Mouse (Mus musculus) hindbrain, postnatal 0 days (tissue): ENCODE data around the gene Stk17b. TPM values are rescaled to one million over a fixed set of nuclear protein-coding genes. Genes with fewer than 3 reads are reported as not detected.
A peak's percentile ranks its signal among the peaks of the same experiment; 100 is the strongest.
"Not testable (repeated sequence)": the region's sequence is repeated elsewhere in the genome, so short reads cannot be mapped to it uniquely, and the experiment has no call there.

Source experiments
- ATAC-seq: fragments of 200-750 bp; cut with Nextera tagmentation; 2 replicates; pipeline ENCODE4 v1.8.0; 2017; ENCODE audit warnings: mild to moderate bottlenecking, moderate TSS enrichment, moderate library complexity
- DNase-seq: peaks from one replicate; pipeline ENCODE4 v3.0.0-alpha.2; 2015; ENCODE audit warnings: low spot score
- H3K27ac ChIP-seq: fragments of 300-500 bp; sonication (generic); 2 replicates; pipeline ENCODE4 v1.5.1; 2014; ENCODE audit warnings: mild to moderate bottlenecking
- H3K27me3 ChIP-seq: fragments of 300-500 bp; sonication (generic); 2 replicates; pipeline ENCODE4 v1.6.1; 2014; ENCODE audit warnings: low read length, mixed read lengths; ENCODE audit not compliant: insufficient read depth
- H3K36me3 ChIP-seq: fragments of 300-500 bp; sonication (generic); 2 replicates; pipeline ENCODE4 v1.6.1; 2014; ENCODE audit warnings: low read length, mixed read lengths; ENCODE audit not compliant: insufficient read depth
- H3K4me1 ChIP-seq: fragments of 300-500 bp; sonication (generic); 2 replicates; pipeline ENCODE4 v1.6.1; 2014; ENCODE audit warnings: antibody characterized with exemption, low read length, mixed read lengths; ENCODE audit not compliant: insufficient read depth
- H3K4me2 ChIP-seq: fragments of 300-500 bp; sonication (generic); 2 replicates; pipeline ENCODE4 v1.6.1; 2014; ENCODE audit warnings: low read depth, mild to moderate bottlenecking, low read length, moderate library complexity, mixed read lengths
- H3K4me3 ChIP-seq: fragments of 300-500 bp; sonication (generic); 2 replicates; pipeline ENCODE4 v1.5.1; 2014; ENCODE audit warnings: low read length
- H3K9ac ChIP-seq: fragments of 300-500 bp; sonication (generic); replicated peaks from 2 replicates; pipeline ENCODE4 v1.6.1; 2014; ENCODE audit warnings: mild to moderate bottlenecking, low read length, moderate library complexity, mixed read lengths
- H3K9me3 ChIP-seq: fragments of 300-500 bp; sonication (generic); 2 replicates; pipeline ENCODE4 v1.6.1; 2016; ENCODE audit warnings: low read length, mixed read lengths
- CTCF ChIP-seq: IDR thresholded peaks from 2 replicates; pipeline ENCODE4 v1.5.1; 2016; ENCODE audit warnings: antibody characterized with exemption, control low read depth, low read depth
- WGBS: fragments of 180-500 bp; shearing (Covaris S2); extraction: QIAGEN DNeasy Blood & Tissue Kit; methylation state at CpG from one replicate; pipeline ENCODE4 v1.1.7; 2014; 5-methylcytosine and 5-hydroxymethylcytosine counted together
- polyA plus RNA-seq: library from polyadenylated mRNA; unstranded; fragments of >200 nt; fragmentation: Nextera tagmentation; extraction: Ambion mirVana; gene quantifications from 2 replicates; pipeline ENCODE4 v1.2.1, GENCODE M21; 2015
- total RNA-seq: library from RNA; depleted of rRNA; stranded (reverse); fragments of >200 nt; gene quantifications from 2 replicates; pipeline ENCODE4 v1.2.3, GENCODE M21; 2014

Gene Stk17b
- total and polyA plus RNA-seq, 2 experiments from 2014 or later = 5.4 to 5.7 TPM

GRCm38 (mm10) chr1:53736583-53736982, 48.4 kb downstream of the Stk17b start:
- TF ChIP-seq CTCF = no peak
- no peaks in the 10 kb centered on the region for H3K4me1 ChIP-seq
- no peak for DNase-seq
- no peaks in the 10 kb centered on the region for H3K27me3 ChIP-seq
- no peak overlapping the region for H3K27ac ChIP-seq
- no peak overlapping the region for H3K4me3 ChIP-seq
- no peak overlapping the region for H3K9ac ChIP-seq
- no peaks in the 10 kb centered on the region for H3K36me3 ChIP-seq
- H3K4me2 ChIP-seq = no peak overlapping the region
- no peak for ATAC-seq
- H3K9me3 ChIP-seq = no peaks in the 10 kb centered on the region
- WGBS = 94% methylated on average over 3 of the region's 3 CpGs

- Histone ChIP-seq H3K9ac (no peak overlapping the region), H3K4me2 (no peak overlapping the region), H3K4me3 (no peak overlapping the region), H3K36me3 (no peaks in the 10 kb centered on the region), H3K27ac (no peak overlapping the region), H3K27me3 (no peaks in the 10 kb centered on the region), H3K4me1 (no peaks in the 10 kb centered on the region), H3K9me3 (no peaks in the 10 kb centered on the region)
- 80% methylated on average over 5 of the region's 5 CpGs for WGBS
- TF ChIP-seq CTCF = no peak
- ATAC-seq (no peak), DNase-seq (no peak)
Measured at GRCm38 (mm10) chr1:53728489-53729225, 56.4 kb downstream of the Stk17b start.

GRCm38 (mm10) chr1:53726883-53727282, 58.1 kb downstream of the Stk17b start:
- TF ChIP-seq CTCF = no peak
- Histone ChIP-seq H3K27ac (no peak overlapping the region), H3K9me3 (no peaks in the 10 kb centered on the region), H3K27me3 (no peaks in the 10 kb centered on the region), H3K9ac (no peak overlapping the region), H3K36me3 (no peaks in the 10 kb centered on the region), H3K4me2 (no peak overlapping the region), H3K4me3 (no peak overlapping the region), H3K4me1 (no peaks in the 10 kb centered on the region)
- ATAC-seq (no peak), DNase-seq (no peak)
- 93% methylated on average over 2 of the region's 2 CpGs for WGBS

- H3K9ac ChIP-seq = no peak overlapping the region
- H3K27me3 ChIP-seq = no peaks in the 10 kb centered on the region
- H3K36me3 ChIP-seq = no peaks in the 10 kb centered on the region
- TF ChIP-seq CTCF = no peak
- no peaks in the 10 kb centered on the region for H3K4me1 ChIP-seq
- H3K4me3 ChIP-seq = no peak overlapping the region
- H3K4me2 ChIP-seq = no peak overlapping the region
- no peaks in the 10 kb centered on the region for H3K9me3 ChIP-seq
- ATAC-seq (no peak), DNase-seq (no peak)
- H3K27ac ChIP-seq = no peak overlapping the region
Measured at GRCm38 (mm10) chr1:53721353-53721752, 63.7 kb downstream of the Stk17b start.

GRCm38 (mm10) chr1:53720601-53721351, 64.2 kb downstream of the Stk17b start:
- ATAC-seq (no peak), DNase-seq (no peak)
- no peak for TF ChIP-seq CTCF
- Histone ChIP-seq H3K9ac (no peak overlapping the region), H3K27ac (no peak overlapping the region), H3K4me3 (no peak overlapping the region), H3K9me3 (no peaks in the 10 kb centered on the region), H3K27me3 (no peaks in the 10 kb centered on the region), H3K4me1 (no peaks in the 10 kb centered on the region), H3K4me2 (no peak overlapping the region), H3K36me3 (no peaks in the 10 kb centered on the region)
- WGBS = 88% methylated on average over 5 of the region's 5 CpGs

- H3K36me3 ChIP-seq = no peaks in the 10 kb centered on the region
- WGBS = 87% methylated on average over 1 of the region's 1 CpGs
- H3K4me3 ChIP-seq = no peak overlapping the region
- ATAC-seq (no peak), DNase-seq (no peak)
- H3K9ac ChIP-seq = no peak overlapping the region
- no peaks in the 10 kb centered on the region for H3K27me3 ChIP-seq
- no peaks in the 10 kb centered on the region for H3K9me3 ChIP-seq
- TF ChIP-seq CTCF = no peak
- no peak overlapping the region for H3K4me2 ChIP-seq
- H3K27ac ChIP-seq = no peak overlapping the region
- H3K4me1 ChIP-seq = no peaks in the 10 kb centered on the region
Measured at GRCm38 (mm10) chr1:53715966-53716515, 69.0 kb downstream of the Stk17b start.

- 2% methylated on average over 4 of the region's 4 CpGs for WGBS
- Histone ChIP-seq H3K4me2 (no peak overlapping the region), H3K9ac (no peak overlapping the region), H3K4me1 (no peaks in the 10 kb centered on the region), H3K27ac (no peak overlapping the region), H3K27me3 (no peaks in the 10 kb centered on the region), H3K9me3 (no peaks in the 10 kb centered on the region), H3K4me3 (no peak overlapping the region), H3K36me3 (no peaks in the 10 kb centered on the region)
- TF ChIP-seq CTCF = peak; percentile 83
- ATAC-seq (no peak), DNase-seq (peak; percentile 86)
Measured at GRCm38 (mm10) chr1:53715446-53715845, 69.6 kb downstream of the Stk17b start.

GRCm38 (mm10) chr1:53713383-53713782, 71.6 kb downstream of the Stk17b start:
- WGBS = 32% methylated on average over 2 of the region's 3 CpGs
- not testable (repeated sequence) for H3K4me1 ChIP-seq, H3K9ac ChIP-seq, H3K27ac ChIP-seq, H3K27me3 ChIP-seq, H3K4me3 ChIP-seq, H3K36me3 ChIP-seq, H3K9me3 ChIP-seq, H3K4me2 ChIP-seq, DNase-seq
- peak; percentile 59 for ATAC-seq
